Mouse (Mus musculus) adrenal gland, adult 18-20 months (tissue): ENCODE data around the gene Ankrd24. TPM values are rescaled to one million over a fixed set of nuclear protein-coding genes. Genes with fewer than 3 reads are reported as not detected.

Source experiments
- DNase-seq, 2 experiments: peaks; one replicate each; pipeline ENCODE4 v3.0.0; 2021 to 2022; ENCODE audit warnings: low spot score in 2 of 2
- long read RNA-seq, 2 experiments: library from polyadenylated mRNA; stranded (forward); transcript quantifications; one replicate each; pipeline ENCODE4 v2.0.0; 2021
- total RNA-seq, 2 experiments: library from RNA; stranded (reverse); gene quantifications; 1 replicate in 1 of 2; 2 replicates in 1 of 2; pipeline ENCODE4 v1.2.3; 2021

The Ankrd24 gene
- 10 to 100 TPM; 20.6 to 21.6 TPM for total RNA-seq
- long read RNA-seq, experiment 1, partial matches to known transcripts = 1 of 10 reads
- long read RNA-seq, experiment 1, other reads (novel, unspliced or antisense) = 9 of 10 reads
- long read RNA-seq, experiment 2, partial matches to known transcripts = 7 of 19 reads
- long read RNA-seq, experiment 2, other reads (novel, unspliced or antisense) = 12 of 19 reads

DNA sequence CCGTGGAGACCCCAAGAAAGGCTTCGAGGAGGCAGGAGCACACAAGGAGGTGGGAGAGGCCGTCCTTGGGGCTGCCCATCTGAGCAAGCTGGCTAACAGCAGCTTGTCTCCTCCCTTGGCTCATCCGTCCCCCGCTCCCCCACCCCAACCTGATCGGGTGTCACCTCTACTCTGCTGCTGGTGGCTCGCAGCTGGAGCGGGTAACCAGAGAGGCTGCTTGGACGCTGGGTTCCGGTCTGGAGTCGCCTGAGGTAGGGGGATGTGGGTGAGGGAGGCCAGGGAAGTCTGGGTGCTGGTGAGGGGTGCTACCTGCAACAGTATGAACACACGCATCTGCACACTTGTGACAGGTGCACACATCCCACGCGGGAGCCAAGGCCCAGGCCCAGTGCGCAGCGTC, at the start of gene Ankrd24:
TSS of gene Ankrd24 (plus strand) at position 151 of the 400 bp plus-strand sequence.
- no peak for DNase-seq

GRCm38 (mm10) chr10:81579967-81580366, 48.4 kb upstream of the Ankrd24 start:
- no peak for DNase-seq

DNA sequence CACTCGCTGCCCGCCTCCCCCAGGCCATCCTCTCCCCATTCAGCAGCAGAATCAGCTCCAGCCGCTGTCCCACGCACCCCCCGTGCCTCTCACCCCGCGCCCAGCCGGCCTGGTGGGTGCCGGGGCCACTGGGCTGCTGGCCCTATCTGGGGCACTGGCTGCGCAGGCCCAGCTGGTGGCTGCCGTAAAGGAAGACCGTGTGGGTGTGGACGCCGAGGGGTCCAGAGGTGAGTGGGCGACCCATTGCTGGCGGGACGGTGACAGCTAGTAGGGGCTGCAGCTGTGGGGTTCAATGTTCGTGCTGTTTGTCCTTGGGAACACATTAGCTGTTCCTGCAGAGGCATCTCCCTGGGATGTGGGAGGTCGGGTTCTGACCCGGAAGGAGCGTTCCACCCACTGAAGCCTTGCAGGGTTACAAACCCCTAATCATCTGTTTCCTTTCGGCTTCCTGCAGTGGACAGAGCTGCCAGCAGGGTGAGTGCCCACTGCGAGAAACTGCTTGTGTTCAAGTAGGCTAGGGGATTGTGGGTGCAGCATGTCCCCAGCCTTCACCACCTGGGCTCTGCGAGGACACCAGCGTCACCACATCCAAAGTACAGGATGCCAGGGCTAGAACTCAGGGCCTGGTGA, 47.8 kb upstream of the Ankrd24 start:
- DNase-seq = no peak

DNA sequence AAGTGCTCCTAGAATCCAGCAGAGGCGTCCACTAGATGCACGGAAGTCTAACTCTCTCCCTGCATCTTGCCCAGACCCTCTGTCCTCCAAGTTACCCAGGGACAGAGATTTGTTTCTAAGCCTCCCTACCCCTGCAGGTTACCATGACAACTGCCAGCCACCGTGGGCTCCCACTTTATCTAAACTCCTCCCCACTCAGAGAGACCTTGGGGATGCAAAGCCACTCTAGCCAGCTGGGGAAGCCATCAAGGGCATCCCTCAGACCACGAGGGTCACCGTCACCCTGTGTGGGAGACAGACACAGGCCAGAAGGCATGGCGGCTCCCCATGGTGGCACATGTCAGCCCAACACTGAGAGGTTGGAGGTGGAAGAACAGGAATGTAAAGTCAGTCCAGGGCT, 45.0 kb upstream of the Ankrd24 start:
- DNase-seq = no peak

DNA sequence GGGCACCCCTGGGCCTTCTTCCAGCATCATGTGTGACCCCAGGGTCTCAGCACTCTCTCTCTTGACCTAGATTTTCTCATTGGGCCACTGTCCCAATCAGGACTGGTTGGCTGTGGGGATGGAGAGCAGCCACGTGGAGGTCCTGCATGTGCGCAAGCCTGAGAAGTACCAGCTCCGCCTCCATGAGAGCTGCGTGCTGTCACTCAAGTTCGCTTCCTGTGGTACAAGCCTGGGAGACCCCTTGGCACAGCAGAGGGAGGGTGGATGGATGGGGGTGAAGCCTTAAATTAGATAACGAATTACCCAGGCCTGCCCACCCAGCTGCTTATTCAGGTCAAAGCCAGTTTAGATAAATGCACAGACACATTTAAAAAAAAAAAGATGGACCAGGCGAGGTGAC, 39.6 kb upstream of the Ankrd24 start:
- DNase-seq = no peak

- no peak for DNase-seq
Measured at GRCm38 (mm10) chr10:81591846-81592245, 36.5 kb upstream of the Ankrd24 start.

GRCm38 (mm10) chr10:81592631-81593030, 35.7 kb upstream of the Ankrd24 start:
- DNase-seq = no peak

GRCm38 (mm10) chr10:81593223-81593622, 35.1 kb upstream of the Ankrd24 start:
- no peak for DNase-seq

GRCm38 (mm10) chr10:81593935-81594334, 34.4 kb upstream of the Ankrd24 start:
- no peak for DNase-seq

GRCm38 (mm10) chr10:81595599-81595998, 32.7 kb upstream of the Ankrd24 start:
- DNase-seq = no peak

- DNase-seq = peak in 1 of 2 experiments; percentile 45
Measured at GRCm38 (mm10) chr10:81596611-81597010, 31.7 kb upstream of the Ankrd24 start.

DNA sequence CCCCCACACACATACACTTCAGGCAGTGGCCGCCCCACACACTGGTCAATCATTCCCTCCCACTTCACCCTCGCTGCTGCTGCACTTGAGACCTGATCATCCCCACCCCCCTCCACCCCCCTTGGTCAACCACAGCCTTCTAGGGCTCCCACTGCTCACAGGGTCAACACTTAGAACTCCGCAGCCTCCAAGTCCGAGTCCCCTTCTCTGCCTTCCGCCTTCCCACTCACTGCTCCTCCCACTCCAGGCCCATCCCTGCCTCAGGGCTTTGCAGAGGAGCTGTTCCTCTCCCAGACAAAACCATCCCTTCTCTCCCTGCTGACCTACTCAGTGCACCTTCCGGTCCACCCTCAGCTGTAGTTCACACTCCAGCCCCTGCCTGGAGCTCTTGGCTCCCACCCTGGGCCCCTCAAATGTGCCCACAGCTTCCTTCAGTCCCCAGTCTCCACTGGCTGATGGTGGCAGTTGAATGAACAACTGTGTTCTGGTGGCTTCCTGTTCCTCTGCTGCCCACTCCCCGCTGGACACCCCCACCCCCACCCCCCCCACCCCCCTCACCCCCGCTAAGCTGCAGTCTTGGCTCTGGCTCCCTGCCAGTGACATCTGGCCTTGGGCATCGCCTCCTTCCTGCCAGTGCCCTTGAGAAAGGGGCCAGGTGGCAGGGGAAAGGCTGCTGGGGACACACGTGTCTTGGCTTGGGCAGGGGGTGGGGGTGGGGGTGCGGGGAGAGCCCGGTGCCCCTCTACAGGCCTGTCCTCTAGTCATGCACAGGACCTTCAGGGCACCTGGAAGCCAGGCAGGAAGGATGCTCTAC, 31.0 kb upstream of the Ankrd24 start:
- peak; percentile 47 to 52 for DNase-seq

DNA sequence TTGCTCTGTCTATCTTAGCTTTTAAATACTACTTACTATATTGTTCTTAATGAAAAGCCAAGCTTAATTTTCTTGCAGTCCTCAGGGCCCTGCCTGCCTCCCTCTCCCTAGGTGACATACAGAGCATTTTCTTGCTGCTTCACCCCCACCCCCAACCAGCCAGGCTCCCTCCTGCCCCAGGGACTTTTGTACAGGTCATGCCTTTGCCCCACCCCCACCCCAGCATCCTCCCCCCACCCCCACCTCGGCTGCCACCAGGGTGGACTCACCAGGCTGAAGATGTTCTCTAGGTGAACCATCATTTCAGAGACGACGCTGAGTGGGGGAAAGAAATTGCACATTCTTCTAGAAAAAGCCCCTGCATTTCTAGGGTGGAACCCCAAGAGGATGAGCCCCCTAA, 30.0 kb upstream of the Ankrd24 start:
- no peak for DNase-seq

GRCm38 (mm10) chr10:81598871-81599270, 29.5 kb upstream of the Ankrd24 start:
- no peak for DNase-seq

DNA sequence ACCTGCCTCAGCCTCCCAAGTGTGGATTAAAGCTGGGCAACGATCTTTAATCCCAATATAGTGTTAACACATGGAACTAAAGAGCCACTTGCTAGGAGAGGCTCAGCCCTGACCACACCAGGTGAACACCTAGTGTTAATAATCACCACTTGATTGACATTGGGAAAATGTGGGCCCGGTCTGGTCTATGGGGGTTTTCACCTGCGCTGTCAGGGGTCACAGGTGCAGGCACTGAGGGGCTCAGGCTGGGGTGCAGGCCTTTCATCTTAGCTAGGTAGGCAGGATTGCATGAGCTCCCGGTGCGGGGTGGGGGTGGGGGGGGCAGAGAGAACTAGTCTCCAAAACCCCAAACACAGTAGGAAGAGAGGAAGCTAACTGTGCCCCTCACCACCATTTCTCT, 28.7 kb upstream of the Ankrd24 start:
- no peak for DNase-seq

DNA sequence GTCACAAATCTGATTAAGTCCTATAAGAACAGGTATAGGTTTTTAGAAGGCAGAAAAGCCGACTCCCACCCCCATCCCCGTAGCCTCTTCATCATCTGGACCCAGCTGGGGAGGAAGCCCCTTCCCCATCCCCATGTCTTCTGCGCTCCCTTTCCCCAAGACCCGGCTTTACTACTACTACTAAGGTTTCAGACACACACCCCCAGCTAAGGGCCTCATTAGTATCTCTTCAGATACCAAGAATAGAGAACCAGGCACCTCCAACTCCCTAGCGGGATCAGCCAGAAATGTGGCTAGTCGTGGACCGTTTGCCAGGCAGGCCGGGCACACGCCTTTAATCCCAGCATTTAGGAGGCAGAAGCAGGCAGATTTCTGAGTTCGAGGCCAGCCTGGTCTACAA, 28.2 kb upstream of the Ankrd24 start:
- no peak for DNase-seq

DNA sequence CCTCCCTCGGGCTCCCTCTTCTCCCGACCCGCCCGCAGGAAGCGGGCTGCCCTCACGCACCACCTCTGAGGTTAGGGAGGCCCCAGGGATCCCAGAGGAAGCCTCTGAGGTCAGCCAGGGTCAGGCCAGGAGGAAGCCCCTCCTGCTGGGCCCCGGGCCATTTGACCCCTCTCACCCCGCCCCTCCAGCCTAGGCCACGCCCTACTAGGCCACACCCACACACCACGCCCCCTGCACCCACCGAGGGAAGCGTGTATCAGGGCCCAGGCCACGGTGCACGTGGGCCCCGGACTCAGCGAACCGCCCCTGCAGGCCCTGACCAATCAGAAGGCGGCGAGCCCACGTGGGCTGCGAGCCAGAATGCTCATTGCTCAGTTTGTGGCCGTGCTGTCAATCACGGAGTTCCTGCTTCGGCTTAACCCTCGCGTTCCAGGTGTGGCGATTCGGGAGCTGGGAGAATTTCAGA, 27.6 kb upstream of the Ankrd24 start, which contains the start of gene Tle6:
TSS of gene Tle6 (minus strand) at position 336 of the 466 bp plus-strand sequence.
- DNase-seq = peak; percentile 93 to 94

- DNase-seq = no peak
Measured at GRCm38 (mm10) chr10:81601396-81601905, 26.9 kb upstream of the Ankrd24 start.

DNA sequence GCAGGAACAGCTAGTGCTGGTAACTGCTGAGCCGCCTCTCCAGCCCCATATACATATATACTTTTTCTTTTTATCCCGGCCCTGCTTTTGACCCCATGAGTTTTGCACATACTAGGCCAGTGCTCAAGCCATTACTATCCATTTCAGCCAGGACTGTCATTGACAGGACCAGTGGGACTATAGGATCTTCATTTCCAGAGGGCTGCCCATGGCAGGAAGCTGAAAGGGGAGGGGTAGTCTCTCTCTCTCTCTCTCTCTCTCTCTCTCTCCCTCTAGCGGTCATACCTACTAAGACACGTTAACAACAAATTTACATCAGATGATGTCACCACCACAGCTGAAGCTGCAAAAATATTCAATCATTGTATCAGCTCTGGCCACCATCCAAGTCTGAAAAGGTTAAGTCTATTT, 25.6 kb upstream of the Ankrd24 start:
- no peak for DNase-seq

DNA sequence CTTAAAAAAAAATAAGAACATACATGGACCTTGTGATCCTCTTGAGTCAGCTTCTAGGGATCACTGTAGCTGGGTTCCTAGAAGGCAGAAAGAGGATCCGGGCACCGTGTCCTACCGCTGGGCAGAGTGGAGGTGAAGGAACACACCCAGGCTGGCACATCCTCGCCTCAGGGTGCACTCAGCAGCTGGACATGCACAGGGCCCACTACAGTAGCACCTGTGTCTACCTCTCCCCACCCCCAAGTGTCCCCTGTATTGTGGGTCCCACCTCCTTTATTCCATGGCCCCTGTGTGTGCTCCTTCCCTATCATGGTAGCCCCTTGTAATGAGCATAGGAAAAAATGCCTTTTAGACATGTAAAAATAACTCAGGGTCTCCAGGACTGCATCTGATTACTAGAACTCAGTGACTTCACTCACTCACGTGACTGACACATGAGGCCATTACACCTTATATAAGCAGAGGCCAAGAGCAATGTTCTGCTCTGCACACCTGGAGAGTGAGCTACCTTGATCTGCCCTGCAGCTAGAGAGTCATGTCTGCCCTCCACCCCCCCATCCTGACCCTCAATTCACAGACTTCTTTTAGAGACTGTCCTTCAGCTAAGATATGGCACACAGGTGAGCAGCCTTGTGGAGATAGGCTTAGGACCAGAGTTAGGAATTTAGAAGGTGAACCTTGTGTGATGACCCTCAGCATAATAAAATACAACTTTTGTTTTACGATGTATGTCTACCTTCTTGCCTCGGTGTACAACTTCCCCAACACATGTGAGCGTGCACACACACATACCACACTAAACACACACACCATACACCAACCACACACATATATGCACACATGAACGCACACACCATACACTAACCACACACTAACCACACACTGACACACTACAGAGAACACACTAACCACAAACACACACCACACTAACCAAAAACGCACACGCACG, 24.0 kb upstream of the Ankrd24 start:
- DNase-seq = no peak
